In the genomic region with DNA sequence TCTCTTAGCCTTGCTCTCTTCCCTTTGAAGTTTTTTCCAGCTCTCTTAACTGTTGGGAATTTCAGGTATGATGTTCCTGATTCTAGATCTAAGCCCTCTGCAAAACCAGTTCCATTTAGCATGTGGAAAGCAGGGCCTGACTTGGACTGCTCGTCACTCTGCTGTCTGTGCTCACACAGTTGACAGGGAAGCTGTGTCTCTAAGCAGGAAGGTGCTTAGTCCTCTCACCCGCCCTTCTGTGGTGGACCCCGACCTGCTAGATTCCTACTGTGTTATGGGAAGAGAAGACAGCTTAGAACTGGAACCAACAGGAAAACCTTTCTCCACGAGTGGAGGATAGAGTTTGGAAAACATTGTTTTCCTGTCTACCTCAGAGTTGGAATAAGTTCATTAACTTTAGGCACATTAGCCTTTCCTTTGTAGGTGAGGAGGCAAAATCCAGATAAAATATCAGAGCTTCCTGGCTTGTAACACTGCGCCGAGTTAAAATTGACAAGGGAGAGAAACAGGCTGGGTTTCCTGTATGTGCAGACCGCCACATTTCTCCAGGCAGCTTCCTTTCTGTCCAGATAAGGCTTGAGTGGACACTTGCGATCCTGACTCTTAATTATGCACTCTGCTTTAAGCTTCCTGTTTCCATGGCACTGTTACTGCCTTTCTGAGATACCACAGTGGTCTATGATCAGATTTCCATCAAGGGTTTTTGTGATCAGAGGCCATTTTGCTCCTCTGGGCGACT, we compare ENCODE assay signal across 11 mouse cellular contexts. TPM values are rescaled to one million over a fixed set of nuclear protein-coding genes. Genes with fewer than 3 reads are reported as not detected.
DNase-seq lines count a peak whose midpoint lies in the region; ATAC-seq lines count a peak whose summit lies in the region.
"Had no signal": no experiment of that assay in that cellular context is flagged by ENCODE, and none has a peak within 500 bp of the region (broad histone marks: within the 10 kb centered on the region; RNA-seq: fewer than 3 reads in every experiment).

No protein-coding gene starts in this region.

- no peak for ATAC-seq in kidney, embryonic 15.5 days (replicated peaks; ENCODE audit: low FRiP score)
- ATAC-seq in intestine, embryonic 14.5 days (replicated peaks; ENCODE audit: low FRiP score, low TSS enrichment, low read depth) = no peak; the same call in 1 of the 2 replicates
- 0 out of 2 replicates have a peak, but pooled peaks have one; percentile 37 for ATAC-seq in megakaryocyte-erythroid progenitor cell, adult 5-6 weeks (replicated peaks; ENCODE audit: low FRiP score, low TSS enrichment, poor library complexity, severe bottlenecking)
- ATAC-seq: hindbrain, embryonic 16.5 days had no signal

- H3K27ac ChIP-seq in kidney, embryonic 15.5 days = peak overlapping the region; percentile 29; the same call in 1 of the 2 replicates
- H3K27ac ChIP-seq in intestine, embryonic 14.5 days (ENCODE audit: low read depth) = peak overlapping the region; percentile 48

- no peaks in the 10 kb centered on the region for H3K36me3 ChIP-seq in kidney, embryonic 15.5 days
- no peaks in the 10 kb centered on the region for H3K36me3 ChIP-seq in intestine, embryonic 14.5 days (ENCODE audit: control insufficient read depth, insufficient read depth, low read length)

- no peak overlapping the region for H3K4me2 ChIP-seq in kidney, embryonic 15.5 days
- H3K4me2 ChIP-seq in intestine, embryonic 14.5 days (ENCODE audit: low read length) = no peak overlapping the region

- intact Hi-C loops in gastrocnemius, postnatal 14 days (cut with DNase I; ENCODE audit: low total_unique reads) = no loop called here

- no peaks in the 10 kb centered on the region for H3K27me3 ChIP-seq in kidney, embryonic 15.5 days
- no peaks in the 10 kb centered on the region for H3K27me3 ChIP-seq in intestine, embryonic 14.5 days (replicated peaks; ENCODE audit: control insufficient read depth, insufficient read depth, low read length)

- no peaks in the 10 kb centered on the region for H3K9me3 ChIP-seq in kidney, embryonic 15.5 days (replicated peaks)
- H3K9me3 ChIP-seq in intestine, embryonic 14.5 days (ENCODE audit: control insufficient read depth, low read length) = no peaks in the 10 kb centered on the region

- H3K4me3 ChIP-seq in kidney, embryonic 15.5 days (replicated peaks) = no peak overlapping the region
- H3K4me3 ChIP-seq in intestine, embryonic 14.5 days (ENCODE audit: low read depth, low read length) = no peak overlapping the region

- 56% methylated on average over 9 of the region's 9 CpGs for WGBS in kidney, embryonic 15.5 days
- WGBS in intestine, embryonic 14.5 days = 53% methylated on average over 9 of the region's 9 CpGs

- H3K4me1 ChIP-seq in kidney, embryonic 15.5 days = 0 out of 2 replicates have a peak, but pooled peaks cover 14% of the 10 kb centered on the region
- H3K4me1 ChIP-seq in intestine, embryonic 14.5 days (replicated peaks; ENCODE audit: control insufficient read depth, insufficient read depth, low read length) = no peaks in the 10 kb centered on the region; the same call in 1 of the 2 replicates

- DNase-seq in kidney, adult 18-20 months = no peak
- peak; percentile 11 for DNase-seq in MN1 (ENCODE audit: low spot score)
- DNase-seq in intestine, embryonic 14.5 days (ENCODE audit: low spot score) = no peak
- DNase-seq in left cerebral cortex, adult 9 months (ENCODE audit: low spot score in 2 of 2) = no peak
- no peak for DNase-seq in gastrocnemius, postnatal 14 days
- DNase-seq: cerebellum, adult 2 months; lung, adult 2 months; right cerebral cortex, postnatal 25 days had no signal

- no peak overlapping the region for H3K9ac ChIP-seq in kidney, embryonic 15.5 days
- no peak overlapping the region for H3K9ac ChIP-seq in intestine, embryonic 14.5 days (ENCODE audit: low read length)

RNA-seq across cellular contexts. Expression of a gene that starts 39.6 kb away (rescaled TPM):
- polyA plus RNA-seq in kidney, embryonic 15.5 days (2015; fragmentation: Nextera tagmentation; extraction: Ambion mirVana) = 33.0 and 36.8 TPM in 2 replicates
- 45.0 and 49.0 TPM in 2 replicates for polyA plus RNA-seq in intestine, embryonic 14.5 days (2014; fragmentation: Nextera tagmentation; extraction: Ambion mirVana)
- total RNA-seq in megakaryocyte-erythroid progenitor cell, adult 5-6 weeks (2014; fragmentation: Nextera tagmentation) = 0.79 and 2.8 TPM in 2 replicates
- 1.1 and 1.4 TPM in 2 replicates for total RNA-seq in megakaryocyte-erythroid progenitor cell, adult 5-6 weeks (2017)
- 1 to 10 TPM; 3.5 to 3.8 TPM for total RNA-seq in gastrocnemius, postnatal 14 days (2021)
